Mouse (Mus musculus): ENCODE data around the gene Vps37c. TPM values are rescaled to one million over a fixed set of nuclear protein-coding genes. Genes with fewer than 3 reads are reported as not detected.

Gene Vps37c
- polyA plus RNA-seq, 1 experiment, result 29.0 TPM

DNA sequence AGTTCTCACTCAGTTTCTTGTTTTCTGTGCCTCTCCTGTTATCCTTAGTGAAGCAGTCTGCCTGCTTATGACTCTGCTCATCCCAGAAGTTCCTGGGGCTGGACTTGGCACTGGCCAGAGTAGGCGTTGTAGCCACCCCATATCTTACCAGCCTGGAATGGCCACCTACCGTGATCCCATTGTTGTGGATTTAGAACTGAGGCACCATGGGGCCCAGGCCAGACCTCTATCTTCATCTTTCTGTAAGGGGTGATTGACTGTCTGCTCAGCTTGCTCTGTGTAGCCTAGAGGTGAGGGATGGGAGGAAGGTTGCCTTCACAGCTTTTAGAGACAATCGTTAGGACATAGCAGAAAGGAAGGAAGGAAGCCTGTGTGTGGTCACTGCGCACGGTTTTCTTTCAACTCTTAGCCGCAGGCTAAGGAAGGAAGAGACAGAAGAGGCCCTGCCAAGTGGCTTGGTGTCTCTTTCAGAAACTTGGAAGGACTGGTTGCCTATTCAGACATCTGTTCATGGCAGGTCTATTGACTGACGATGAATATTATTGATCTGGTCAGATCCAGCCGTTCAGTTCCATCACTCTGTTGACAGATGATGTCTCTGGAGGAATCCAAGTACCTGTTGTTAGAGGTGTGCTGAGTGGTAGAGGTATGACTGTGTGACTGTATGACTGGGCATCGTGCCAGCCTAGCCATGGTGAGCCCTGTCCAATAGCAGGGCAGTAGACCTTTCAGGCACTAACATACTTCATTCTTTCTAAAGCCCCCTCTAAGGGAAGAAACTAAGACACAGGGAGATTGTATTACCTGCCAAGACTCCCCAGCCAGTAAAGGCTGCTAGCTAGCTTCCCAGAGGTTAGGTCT lies 9.8 kb downstream of the Vps37c start:
- H3K4me3 ChIP-seq (ENCODE audit: control insufficient read depth, low read depth, low read length), result no peak overlapping the region
- TF ChIP-seq CTCF (IDR thresholded peaks at IDR 0.05; ENCODE audit: control insufficient read depth, insufficient read depth, insufficient replicate concordance, low read depth, low read length), result no peak
- TF ChIP-seq POLR2A (IDR thresholded peaks at IDR 0.05; ENCODE audit: control insufficient read depth, low read depth, low read length), result no peak
- no peaks in the 10 kb centered on the region; the same call in 1 of the 2 replicates for H3K36me3 ChIP-seq (ENCODE audit: control insufficient read depth, insufficient read depth, low read length)
- no peaks in the 10 kb centered on the region for H3K27me3 ChIP-seq (ENCODE audit: control insufficient read depth, insufficient read depth, low read length)
- H3K4me1 ChIP-seq (ENCODE audit: control insufficient read depth, insufficient read depth, low read length), result peaks cover 2% of the 10 kb centered on the region
- no peak overlapping the region for H3K27ac ChIP-seq (ENCODE audit: control insufficient read depth, insufficient read depth, low read depth, low read length)

DNA sequence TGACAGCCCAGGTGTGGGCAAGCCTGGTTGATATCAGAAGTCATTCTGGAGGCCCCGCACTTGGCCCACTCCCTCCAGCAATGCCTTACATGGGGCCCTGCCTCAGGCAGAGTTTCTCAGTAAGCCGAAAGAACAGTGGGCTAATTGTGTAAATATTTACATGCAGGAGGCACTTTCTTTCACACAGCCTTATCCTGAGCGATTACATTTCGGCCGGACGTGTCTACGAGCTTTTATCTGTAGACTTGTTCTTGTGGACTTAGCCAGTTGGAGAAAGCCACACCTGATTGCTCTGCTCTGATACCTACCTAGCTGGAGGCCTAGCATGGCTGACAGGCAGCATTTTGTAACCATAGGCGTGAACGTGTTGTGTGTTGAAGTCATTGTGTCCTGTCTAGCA lies 11.3 kb downstream of the Vps37c start:
- Histone ChIP-seq H3K36me3 (ENCODE audit: control insufficient read depth, insufficient read depth, low read length) (no peaks in the 10 kb centered on the region; the same call in 1 of the 2 replicates), H3K27ac (ENCODE audit: control insufficient read depth, insufficient read depth, low read depth, low read length) (no peak overlapping the region)
- TF ChIP-seq POLR2A (IDR thresholded peaks at IDR 0.05; ENCODE audit: control insufficient read depth, low read depth, low read length) (no peak), CTCF (IDR thresholded peaks at IDR 0.05; ENCODE audit: control insufficient read depth, insufficient read depth, insufficient replicate concordance, low read depth, low read length) (no peak)

DNA sequence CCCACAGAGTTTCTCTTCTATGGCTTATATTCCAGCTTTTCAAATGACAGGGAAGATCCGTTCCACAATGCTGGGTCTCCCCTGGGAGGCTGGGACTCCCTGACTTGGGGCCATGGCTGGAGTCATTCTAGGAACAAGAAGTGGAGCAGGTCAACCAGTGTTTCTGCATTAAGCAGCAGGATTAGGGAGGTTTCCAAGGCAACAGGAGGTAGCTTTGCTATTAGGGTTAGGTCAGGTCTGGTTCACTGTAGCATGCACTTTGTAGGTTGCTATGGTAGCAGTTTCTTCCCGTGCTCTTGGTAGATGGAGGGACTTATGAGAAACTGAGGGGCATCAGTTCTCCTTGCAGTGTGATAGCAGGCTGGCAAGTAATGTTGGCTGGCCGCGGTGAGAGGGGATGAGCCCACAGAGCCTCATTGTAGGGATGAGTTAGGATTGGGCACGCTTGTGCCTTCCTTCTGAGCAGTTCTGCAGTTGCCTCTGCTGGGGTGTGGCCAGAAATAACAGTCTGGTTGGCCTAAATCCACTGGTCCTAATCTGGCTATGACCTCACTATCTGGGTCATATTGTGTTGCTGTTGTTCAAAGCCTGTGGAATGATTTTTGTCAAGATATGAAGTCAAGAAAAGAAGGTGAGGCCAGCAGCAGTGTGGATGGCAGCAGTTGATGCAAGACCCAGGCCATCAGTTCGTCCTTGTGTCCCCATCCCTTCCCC lies 12.6 kb downstream of the Vps37c start:
- Histone ChIP-seq H3K27ac (ENCODE audit: control insufficient read depth, insufficient read depth, low read depth, low read length) (no peak overlapping the region), H3K36me3 (ENCODE audit: control insufficient read depth, insufficient read depth, low read length) (peaks cover 2% of the 10 kb centered on the region; the same call in 1 of the 2 replicates), H3K4me3 (ENCODE audit: control insufficient read depth, low read depth, low read length) (no peak overlapping the region), H3K27me3 (ENCODE audit: control insufficient read depth, insufficient read depth, low read length) (no peaks in the 10 kb centered on the region), H3K4me1 (ENCODE audit: control insufficient read depth, insufficient read depth, low read length) (peaks cover 5% of the 10 kb centered on the region)
- TF ChIP-seq CTCF (IDR thresholded peaks at IDR 0.05; ENCODE audit: control insufficient read depth, insufficient read depth, insufficient replicate concordance, low read depth, low read length) (no peak), POLR2A (IDR thresholded peaks at IDR 0.05; ENCODE audit: control insufficient read depth, low read depth, low read length) (no peak)

More for the DNA sequence above, 11.3 kb downstream of the Vps37c start:
- Histone ChIP-seq H3K4me1 (ENCODE audit: control insufficient read depth, insufficient read depth, low read length) (peaks cover 5% of the 10 kb centered on the region), H3K27me3 (ENCODE audit: control insufficient read depth, insufficient read depth, low read length) (no peaks in the 10 kb centered on the region), H3K4me3 (ENCODE audit: control insufficient read depth, low read depth, low read length) (no peak overlapping the region)

DNA sequence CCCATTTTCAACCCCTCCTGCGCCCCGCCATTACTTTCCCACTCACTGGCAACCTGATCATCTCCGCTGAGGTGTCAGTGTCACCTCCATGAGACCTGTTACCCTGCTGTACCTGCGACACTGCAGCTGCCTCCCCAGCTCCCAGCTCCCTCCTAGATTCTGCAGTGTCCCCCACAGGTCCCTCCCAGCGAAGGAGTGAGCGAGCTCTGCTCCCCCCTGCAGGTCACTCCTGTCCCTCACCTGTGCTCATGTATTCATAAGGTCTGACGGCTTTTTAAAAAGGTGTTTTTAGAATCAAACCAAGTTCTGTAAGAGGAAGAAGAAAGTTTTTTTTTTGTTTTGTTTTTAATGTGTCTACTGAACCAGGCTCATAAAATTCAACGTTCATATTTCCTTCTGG lies 13.6 kb downstream of the Vps37c start:
- Histone ChIP-seq H3K27me3 (ENCODE audit: control insufficient read depth, insufficient read depth, low read length) (no peaks in the 10 kb centered on the region), H3K4me1 (ENCODE audit: control insufficient read depth, insufficient read depth, low read length) (peaks cover 5% of the 10 kb centered on the region), H3K27ac (ENCODE audit: control insufficient read depth, insufficient read depth, low read depth, low read length) (no peak overlapping the region), H3K36me3 (ENCODE audit: control insufficient read depth, insufficient read depth, low read length) (peaks cover 2% of the 10 kb centered on the region; the same call in 1 of the 2 replicates), H3K4me3 (ENCODE audit: control insufficient read depth, low read depth, low read length) (no peak overlapping the region)
- no peak for TF ChIP-seq POLR2A (IDR thresholded peaks at IDR 0.05; ENCODE audit: control insufficient read depth, low read depth, low read length)
- TF ChIP-seq CTCF (IDR thresholded peaks at IDR 0.05; ENCODE audit: control insufficient read depth, insufficient read depth, insufficient replicate concordance, low read depth, low read length), result no peak

DNA sequence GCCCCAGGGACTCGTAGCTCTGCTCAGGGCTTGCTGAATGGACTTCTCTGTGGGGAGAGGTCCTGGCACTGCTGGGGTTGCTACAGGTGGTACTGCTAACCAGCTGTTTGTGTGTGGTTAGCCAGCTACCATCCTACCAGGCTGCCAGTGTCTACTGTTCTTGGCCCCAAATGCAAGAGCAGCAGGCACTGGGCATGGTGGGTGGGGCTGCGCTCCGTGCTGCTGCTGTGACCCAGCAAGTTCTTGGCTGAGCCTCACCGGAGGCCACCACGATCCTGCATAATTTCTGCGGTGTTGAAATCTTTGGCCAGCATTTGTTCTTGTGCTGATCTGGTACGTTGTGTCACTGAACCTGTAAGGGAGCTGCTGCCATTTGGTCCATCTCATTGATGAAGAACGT lies 14.9 kb downstream of the Vps37c start:
- H3K27me3 ChIP-seq (ENCODE audit: control insufficient read depth, insufficient read depth, low read length), result no peaks in the 10 kb centered on the region
- TF ChIP-seq CTCF (IDR thresholded peaks at IDR 0.05; ENCODE audit: control insufficient read depth, insufficient read depth, insufficient replicate concordance, low read depth, low read length), result no peak
- no peak overlapping the region for H3K4me3 ChIP-seq (ENCODE audit: control insufficient read depth, low read depth, low read length)
- H3K36me3 ChIP-seq (ENCODE audit: control insufficient read depth, insufficient read depth, low read length), result peaks cover 2% of the 10 kb centered on the region; the same call in 1 of the 2 replicates
- H3K27ac ChIP-seq (ENCODE audit: control insufficient read depth, insufficient read depth, low read depth, low read length), result no peak overlapping the region
- peaks cover 5% of the 10 kb centered on the region for H3K4me1 ChIP-seq (ENCODE audit: control insufficient read depth, insufficient read depth, low read length)

DNA sequence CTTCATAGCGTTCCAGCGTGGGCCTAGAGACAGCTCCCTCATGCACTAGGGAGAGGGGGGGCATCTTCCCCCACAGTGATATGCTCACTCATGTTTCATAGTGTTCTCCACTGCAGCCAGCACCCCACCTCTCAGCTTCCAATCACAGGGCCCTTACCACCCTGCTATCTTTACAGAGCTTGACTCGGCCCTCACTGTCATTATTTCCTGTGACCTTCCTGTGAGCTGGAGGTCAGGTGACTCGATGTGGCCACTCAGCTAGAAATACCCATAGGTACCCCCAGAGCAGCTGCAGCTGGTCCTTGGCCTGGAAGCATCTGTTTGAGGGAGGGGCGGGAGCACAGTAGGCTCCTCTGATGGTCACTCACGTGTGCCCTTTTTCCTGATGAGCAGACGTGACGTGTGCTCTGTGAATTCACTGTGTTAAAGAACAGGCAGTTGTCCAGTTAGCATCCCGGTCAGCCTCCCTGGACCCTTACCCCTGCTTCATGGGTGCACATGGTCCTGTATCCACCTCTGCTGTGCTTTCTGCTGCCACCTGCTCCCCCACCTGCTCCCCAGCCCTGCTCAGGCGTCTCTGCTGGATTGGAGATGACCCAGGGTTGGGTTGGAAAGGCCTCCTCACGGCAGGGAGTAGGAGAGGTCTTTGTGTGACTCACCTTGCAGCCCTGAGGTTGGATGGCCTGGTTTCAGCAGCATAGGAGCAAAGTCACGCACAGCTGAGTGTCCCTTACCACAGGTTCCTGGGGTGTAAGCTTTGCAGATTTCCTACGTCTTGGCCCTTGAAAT lies 18.7 kb downstream of the Vps37c start:
- H3K4me1 ChIP-seq (ENCODE audit: control insufficient read depth, insufficient read depth, low read length), result peaks cover 7% of the 10 kb centered on the region
- H3K27me3 ChIP-seq (ENCODE audit: control insufficient read depth, insufficient read depth, low read length), result no peaks in the 10 kb centered on the region
- TF ChIP-seq POLR2A (IDR thresholded peaks at IDR 0.05; ENCODE audit: control insufficient read depth, low read depth, low read length) (no peak), CTCF (IDR thresholded peaks at IDR 0.05; ENCODE audit: control insufficient read depth, insufficient read depth, insufficient replicate concordance, low read depth, low read length) (no peak)
- H3K36me3 ChIP-seq (ENCODE audit: control insufficient read depth, insufficient read depth, low read length), result peaks cover 5% of the 10 kb centered on the region
- H3K4me3 ChIP-seq (ENCODE audit: control insufficient read depth, low read depth, low read length), result no peak overlapping the region
- no peak overlapping the region for H3K27ac ChIP-seq (ENCODE audit: control insufficient read depth, insufficient read depth, low read depth, low read length)

DNA sequence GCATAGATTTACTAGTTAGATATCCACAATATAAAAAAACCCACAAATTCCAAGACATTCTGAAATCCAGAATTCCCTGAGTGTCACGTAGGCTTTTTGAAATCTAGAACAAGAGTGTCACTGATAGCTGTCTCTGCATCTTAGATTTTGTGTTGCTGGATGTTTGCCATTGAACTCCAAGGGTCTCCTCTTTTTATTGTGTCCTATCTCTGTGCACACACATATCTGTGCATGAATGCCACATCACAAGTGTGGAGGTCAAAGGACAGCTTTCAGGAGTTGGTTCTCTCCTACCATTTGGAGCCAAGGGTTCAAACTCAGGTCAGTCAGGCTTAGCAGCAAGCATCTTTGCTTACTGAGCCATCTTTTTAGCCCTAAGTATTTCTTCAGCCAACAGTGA lies 19.3 kb downstream of the Vps37c start:
- no peak overlapping the region for H3K27ac ChIP-seq (ENCODE audit: control insufficient read depth, insufficient read depth, low read depth, low read length)
- no peak for TF ChIP-seq POLR2A (IDR thresholded peaks at IDR 0.05; ENCODE audit: control insufficient read depth, low read depth, low read length)
- no peak for TF ChIP-seq CTCF (IDR thresholded peaks at IDR 0.05; ENCODE audit: control insufficient read depth, insufficient read depth, insufficient replicate concordance, low read depth, low read length)
- H3K36me3 ChIP-seq (ENCODE audit: control insufficient read depth, insufficient read depth, low read length), result peaks cover 5% of the 10 kb centered on the region
- no peak overlapping the region for H3K4me3 ChIP-seq (ENCODE audit: control insufficient read depth, low read depth, low read length)
- H3K27me3 ChIP-seq (ENCODE audit: control insufficient read depth, insufficient read depth, low read length), result no peaks in the 10 kb centered on the region
- peaks cover 7% of the 10 kb centered on the region for H3K4me1 ChIP-seq (ENCODE audit: control insufficient read depth, insufficient read depth, low read length)
